Mouse (Mus musculus): Measurements from ENCODE around the gene Yy2. TPM values are rescaled to one million over a fixed set of nuclear protein-coding genes. Genes with fewer than 3 reads are reported as not detected.

The Yy2 gene
- polyA plus RNA-seq (2012; rRNA removed): not detected in 2 replicates

DNA sequence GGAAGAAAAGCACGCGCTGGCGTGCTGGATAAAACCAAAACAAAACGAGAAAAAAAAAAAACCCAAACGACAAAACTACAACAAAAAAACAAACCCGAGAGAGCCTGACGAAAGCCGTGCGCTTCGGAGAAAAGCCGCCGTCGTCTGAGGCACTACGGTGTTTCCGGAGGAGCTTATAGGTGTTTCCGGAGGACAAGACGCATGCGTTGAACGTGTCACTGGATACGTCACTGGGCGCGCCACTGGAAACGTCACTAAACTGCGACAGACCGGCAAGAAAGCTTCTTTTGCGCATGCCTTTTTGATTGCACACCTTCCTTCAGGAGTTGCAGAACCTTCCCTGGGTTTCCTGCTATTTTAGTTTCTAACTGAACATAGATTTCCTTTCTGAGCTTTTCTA is at the start of gene Yy2:
Gene Yy2, minus strand, starts transcription at position 146 of the 400 bp plus-strand sequence.
- TF ChIP-seq POLR2A (IDR thresholded peaks at IDR 0.05; ENCODE audit: borderline replicate concordance, extremely low read depth, low read depth, low read length) (no peak), CTCF (IDR thresholded peaks at IDR 0.05; ENCODE audit: insufficient read depth, low read length) (no peak)
- WGBS: 83% methylated on average over 26 of the region's 26 CpGs
- H3K4me1 ChIP-seq (ENCODE audit: control insufficient read depth, insufficient read depth, low read length): no peaks in the 10 kb centered on the region

DNA sequence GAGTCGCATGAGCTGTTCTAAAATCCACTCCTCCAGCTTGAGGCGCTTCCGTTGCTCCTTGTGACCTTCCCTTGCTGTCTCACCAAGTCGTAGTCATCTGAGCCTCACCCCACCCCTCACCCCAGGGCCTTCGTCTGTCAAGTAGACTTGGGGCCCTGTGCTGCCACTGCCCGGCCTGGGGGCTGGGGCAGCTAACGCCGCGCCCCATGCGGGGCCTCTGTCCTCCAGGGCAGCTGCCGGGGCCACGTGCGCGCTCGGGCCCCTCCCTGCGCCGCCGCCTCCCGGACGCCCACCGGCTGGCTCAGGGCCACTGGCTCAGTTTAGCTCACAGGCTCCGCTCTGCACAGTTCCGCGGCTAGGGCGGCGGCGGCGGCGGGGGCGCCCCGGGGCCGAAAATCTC is 44.1 kb upstream of the Yy2 start:
- Histone ChIP-seq H3K4me1 (ENCODE audit: control insufficient read depth, insufficient read depth, low read length) (no peaks in the 10 kb centered on the region), H3K4me3 (replicated peaks; ENCODE audit: extremely low read depth, low read depth, low read length) (no peak overlapping the region)
- DNase-seq: no peak
- WGBS: 42% methylated on average over 32 of the region's 32 CpGs
- TF ChIP-seq POLR2A (IDR thresholded peaks at IDR 0.05; ENCODE audit: borderline replicate concordance, extremely low read depth, low read depth, low read length) (no peak), CTCF (IDR thresholded peaks at IDR 0.05; ENCODE audit: insufficient read depth, low read length) (no peak)

More for the DNA sequence above, at the start of gene Yy2:
- H3K4me3 ChIP-seq (replicated peaks; ENCODE audit: extremely low read depth, low read depth, low read length): no peak within 1 kb of the TSS
- DNase-seq: no peak

DNA sequence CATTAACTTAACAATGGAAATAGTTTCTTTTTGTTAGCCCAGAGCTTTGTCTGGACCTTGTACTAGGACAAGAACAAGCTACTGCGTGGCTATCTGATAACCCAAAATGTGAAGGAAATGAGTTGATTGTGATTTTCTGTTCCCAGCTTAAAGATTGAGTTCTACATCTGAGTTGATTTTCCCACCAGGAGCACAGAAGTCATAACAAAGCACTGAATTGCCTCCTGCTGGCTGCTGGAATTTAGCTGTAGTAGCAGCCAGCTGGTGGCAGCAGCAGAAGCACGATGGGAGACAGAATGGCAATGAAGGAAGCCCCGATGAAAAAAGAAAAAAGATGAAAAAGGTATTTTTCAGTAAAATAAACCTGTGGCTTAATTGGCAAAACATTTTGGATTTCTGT is 32.7 kb upstream of the Yy2 start:
- 14% methylated on average over 3 of the region's 3 CpGs for WGBS
- TF ChIP-seq CTCF (IDR thresholded peaks at IDR 0.05; ENCODE audit: insufficient read depth, low read length): peak; percentile 33; the same call in 1 of the 2 replicates
- no peak for TF ChIP-seq POLR2A (IDR thresholded peaks at IDR 0.05; ENCODE audit: borderline replicate concordance, extremely low read depth, low read depth, low read length)
- Histone ChIP-seq H3K4me1 (ENCODE audit: control insufficient read depth, insufficient read depth, low read length) (peaks cover 6% of the 10 kb centered on the region), H3K4me3 (replicated peaks; ENCODE audit: extremely low read depth, low read depth, low read length) (no peak overlapping the region)
- DNase-seq: no peak

DNA sequence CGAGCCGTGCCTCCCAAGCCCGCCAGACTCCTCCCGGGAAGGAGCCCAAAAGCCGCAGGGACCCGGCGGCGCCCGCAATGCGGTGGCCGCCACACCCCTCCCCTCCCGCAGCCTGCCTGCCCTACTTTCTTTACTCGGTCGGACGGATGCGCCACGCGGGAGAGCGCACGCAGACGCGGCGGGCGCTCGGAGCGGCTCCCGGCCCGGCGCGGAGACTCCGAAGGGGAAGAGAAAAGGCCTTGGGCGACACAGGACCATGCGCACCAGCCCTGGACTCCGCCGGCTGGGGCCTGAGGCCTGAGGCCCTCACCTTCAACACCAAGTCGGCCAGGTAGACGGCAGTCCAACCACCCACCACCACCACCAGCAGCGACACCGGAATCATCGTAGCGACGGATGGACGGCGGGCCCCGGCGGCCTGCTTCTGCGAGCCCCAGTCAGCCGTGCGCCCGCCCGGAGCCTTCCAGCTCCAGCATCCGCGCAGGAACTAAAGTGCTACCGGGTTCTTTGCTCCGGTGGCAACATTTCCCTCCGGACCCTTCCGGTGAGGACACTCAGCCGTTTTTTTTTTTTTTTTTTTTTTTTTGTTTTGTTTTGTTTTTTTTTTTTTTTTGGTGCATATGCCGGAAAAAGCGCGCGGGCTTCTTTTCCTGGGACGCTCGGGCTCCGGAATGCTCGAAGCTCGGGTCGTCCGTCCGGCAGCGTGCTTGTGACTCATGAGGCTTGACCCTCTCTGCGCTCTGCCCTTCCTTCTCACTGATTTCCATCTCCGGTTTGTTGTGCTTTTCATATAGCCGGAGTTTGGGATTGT is 29.6 kb upstream of the Yy2 start, which contains the start of gene Mbtps2:
Gene Mbtps2, minus strand, starts transcription at position 530 of the 811 bp plus-strand sequence.
- Histone ChIP-seq H3K4me1 (ENCODE audit: control insufficient read depth, insufficient read depth, low read length) (peaks cover 6% of the 10 kb centered on the region), H3K4me3 (replicated peaks; ENCODE audit: extremely low read depth, low read depth, low read length) (peak within 1 kb of the TSS; percentile 90)
- TF ChIP-seq POLR2A (IDR thresholded peaks at IDR 0.05; ENCODE audit: borderline replicate concordance, extremely low read depth, low read depth, low read length) (0 out of 2 replicates have a peak, but pooled peaks have one; percentile 33), CTCF (IDR thresholded peaks at IDR 0.05; ENCODE audit: insufficient read depth, low read length) (no peak)
- 29% methylated on average over 74 of the region's 74 CpGs for WGBS
- peak; percentile 66 for DNase-seq

DNA sequence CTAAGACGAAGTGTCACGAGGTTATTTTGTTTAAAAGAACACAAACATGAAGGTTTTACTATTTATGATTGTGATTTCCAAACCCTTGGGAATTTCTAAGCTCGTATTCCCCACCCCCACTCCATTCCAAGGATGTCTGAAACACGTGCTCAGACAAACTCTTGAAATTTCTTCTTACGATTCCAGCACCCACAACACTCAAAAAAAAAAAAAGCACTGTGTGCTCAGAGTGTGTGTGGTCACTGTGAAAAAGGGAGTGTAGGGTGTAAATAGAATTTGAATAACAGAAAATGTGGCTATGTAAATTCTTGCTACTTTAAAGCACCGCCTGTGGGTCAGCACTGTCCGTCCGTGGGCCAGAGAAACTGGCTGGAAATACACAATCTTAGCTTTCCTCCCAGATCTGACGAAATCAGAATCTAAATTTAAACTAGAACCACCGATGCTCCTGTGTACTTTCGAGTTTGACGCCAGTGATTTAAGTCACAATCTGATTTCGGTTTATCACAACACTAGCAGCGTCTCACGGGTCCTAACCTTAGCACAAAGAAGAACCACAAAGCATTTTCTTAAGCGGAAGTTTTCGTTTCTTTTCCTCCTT is 28.9 kb upstream of the Yy2 start:
- peaks cover 6% of the 10 kb centered on the region for H3K4me1 ChIP-seq (ENCODE audit: control insufficient read depth, insufficient read depth, low read length)
- DNase-seq: no peak
- 23% methylated on average over 17 of the region's 17 CpGs for WGBS
- TF ChIP-seq CTCF (IDR thresholded peaks at IDR 0.05; ENCODE audit: insufficient read depth, low read length) (no peak), POLR2A (IDR thresholded peaks at IDR 0.05; ENCODE audit: borderline replicate concordance, extremely low read depth, low read depth, low read length) (no peak)
- H3K4me3 ChIP-seq (replicated peaks; ENCODE audit: extremely low read depth, low read depth, low read length): peak overlapping the region; percentile 90

DNA sequence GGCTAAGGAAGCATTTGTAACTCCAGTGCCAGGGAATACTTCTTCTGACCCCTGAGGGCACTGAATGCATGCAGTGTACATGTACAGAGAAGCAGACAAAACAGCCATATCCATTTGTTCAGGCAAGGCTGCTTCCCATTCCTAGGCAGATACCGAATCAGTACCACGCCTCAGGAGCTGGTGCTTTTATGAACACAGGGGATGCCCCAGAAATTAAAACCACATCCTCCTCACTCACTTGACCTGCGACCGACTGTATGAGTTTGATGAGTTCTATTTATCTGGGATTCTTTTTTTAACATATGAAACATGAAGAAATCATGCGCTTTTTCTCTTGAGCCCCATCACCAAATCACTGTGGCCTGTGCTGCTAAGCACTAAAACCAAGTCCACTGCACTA is 28.0 kb upstream of the Yy2 start:
- no peak for DNase-seq
- Histone ChIP-seq H3K4me1 (ENCODE audit: control insufficient read depth, insufficient read depth, low read length) (peaks cover 6% of the 10 kb centered on the region), H3K4me3 (replicated peaks; ENCODE audit: extremely low read depth, low read depth, low read length) (no peak overlapping the region)
- TF ChIP-seq CTCF (IDR thresholded peaks at IDR 0.05; ENCODE audit: insufficient read depth, low read length) (no peak), POLR2A (IDR thresholded peaks at IDR 0.05; ENCODE audit: borderline replicate concordance, extremely low read depth, low read depth, low read length) (no peak)
- WGBS: 72% methylated on average over 5 of the region's 5 CpGs

DNA sequence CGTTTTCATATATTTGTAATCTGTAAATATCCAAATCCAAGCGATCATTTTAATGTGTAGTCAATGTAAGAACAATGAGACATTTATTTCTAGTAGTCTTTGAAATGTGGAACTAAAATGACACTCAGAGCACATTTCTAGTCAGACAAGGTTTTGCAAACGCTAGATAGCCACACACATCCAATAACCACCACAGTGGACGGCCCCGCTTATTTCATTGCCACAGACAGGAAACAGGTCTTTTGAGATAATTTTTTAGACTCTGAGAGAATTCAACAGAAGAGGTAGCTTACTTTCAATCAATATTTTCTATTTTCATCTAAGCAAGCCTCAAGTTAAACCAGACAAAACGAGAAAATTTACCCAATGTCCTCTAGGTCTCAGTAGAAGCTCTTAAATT is 27.1 kb upstream of the Yy2 start:
- H3K4me1 ChIP-seq (ENCODE audit: control insufficient read depth, insufficient read depth, low read length): peaks cover 6% of the 10 kb centered on the region
- TF ChIP-seq POLR2A (IDR thresholded peaks at IDR 0.05; ENCODE audit: borderline replicate concordance, extremely low read depth, low read depth, low read length) (no peak), CTCF (IDR thresholded peaks at IDR 0.05; ENCODE audit: insufficient read depth, low read length) (no peak)
- H3K4me3 ChIP-seq (replicated peaks; ENCODE audit: extremely low read depth, low read depth, low read length): no peak overlapping the region
- no peak for DNase-seq
- 69% methylated on average over 6 of the region's 6 CpGs for WGBS

DNA sequence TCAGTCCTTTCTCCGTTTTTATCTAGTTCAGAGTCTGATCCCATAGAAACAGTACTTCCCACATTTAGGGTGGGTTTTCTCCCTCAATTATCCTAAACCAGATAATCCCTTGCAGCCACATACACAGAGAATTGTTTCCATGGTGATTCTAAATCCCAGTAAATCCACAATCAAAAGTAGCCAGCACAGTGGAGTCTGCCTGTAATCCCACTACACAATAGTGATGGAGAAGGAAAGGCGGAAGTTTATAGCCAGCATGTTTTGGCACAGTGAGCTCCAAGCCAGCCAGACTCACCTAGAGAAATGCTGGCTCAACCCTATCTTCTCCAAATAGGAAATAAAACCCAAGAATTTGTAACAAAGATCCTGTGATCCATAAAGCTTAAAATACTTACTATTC is 25.8 kb upstream of the Yy2 start:
- WGBS: 65% methylated on average over 2 of the region's 2 CpGs
- no peak for DNase-seq
- Histone ChIP-seq H3K4me1 (ENCODE audit: control insufficient read depth, insufficient read depth, low read length) (peaks cover 6% of the 10 kb centered on the region), H3K4me3 (replicated peaks; ENCODE audit: extremely low read depth, low read depth, low read length) (no peak overlapping the region)
- TF ChIP-seq CTCF (IDR thresholded peaks at IDR 0.05; ENCODE audit: insufficient read depth, low read length) (no peak), POLR2A (IDR thresholded peaks at IDR 0.05; ENCODE audit: borderline replicate concordance, extremely low read depth, low read depth, low read length) (no peak)

DNA sequence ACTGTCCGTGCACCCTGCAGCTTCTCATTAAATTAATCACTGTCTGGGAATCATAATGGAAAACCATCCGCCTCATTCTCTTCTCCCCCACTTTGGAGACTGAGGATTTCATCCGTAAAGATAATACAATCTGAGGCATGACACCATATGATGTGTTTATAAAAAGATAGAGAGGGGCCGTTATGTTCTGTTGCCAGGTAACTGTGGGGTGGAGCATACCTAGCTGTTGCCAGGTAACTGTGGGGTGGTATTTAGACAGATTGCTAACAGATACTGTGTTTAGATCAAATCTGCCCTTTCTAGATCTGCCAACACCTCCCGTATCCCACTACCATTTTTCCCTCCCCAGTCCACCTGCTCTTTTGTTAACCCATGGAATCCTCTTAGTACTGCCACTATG is 18.2 kb upstream of the Yy2 start:
- TF ChIP-seq CTCF (IDR thresholded peaks at IDR 0.05; ENCODE audit: insufficient read depth, low read length) (no peak), POLR2A (IDR thresholded peaks at IDR 0.05; ENCODE audit: borderline replicate concordance, extremely low read depth, low read depth, low read length) (no peak)

DNA sequence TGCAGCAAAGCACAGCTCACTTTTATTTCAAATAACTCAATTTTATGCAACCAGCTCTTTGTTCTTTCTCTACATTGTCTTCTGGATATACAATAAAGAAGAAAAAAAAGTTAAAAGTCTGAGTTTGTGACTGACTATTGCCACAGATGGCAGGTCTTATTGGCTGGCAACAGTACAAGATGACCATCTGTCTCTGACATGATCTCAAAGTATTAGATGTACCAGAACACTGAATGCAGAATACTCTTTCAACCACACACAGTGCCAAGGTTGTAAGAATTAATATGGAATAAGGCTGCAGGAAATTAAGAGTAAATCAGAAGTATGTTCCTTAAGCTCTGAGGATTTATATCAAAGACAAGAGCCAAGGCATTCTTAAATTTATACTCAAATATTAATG is 17.6 kb upstream of the Yy2 start:
- Histone ChIP-seq H3K4me1 (ENCODE audit: control insufficient read depth, insufficient read depth, low read length) (no peaks in the 10 kb centered on the region), H3K4me3 (replicated peaks; ENCODE audit: extremely low read depth, low read depth, low read length) (no peak overlapping the region)
- no peak for TF ChIP-seq CTCF (IDR thresholded peaks at IDR 0.05; ENCODE audit: insufficient read depth, low read length)
- TF ChIP-seq POLR2A (IDR thresholded peaks at IDR 0.05; ENCODE audit: borderline replicate concordance, extremely low read depth, low read depth, low read length): no peak
- DNase-seq: no peak

More for the DNA sequence above, 18.2 kb upstream of the Yy2 start:
- 69% methylated on average over 5 of the region's 5 CpGs for WGBS
- Histone ChIP-seq H3K4me3 (replicated peaks; ENCODE audit: extremely low read depth, low read depth, low read length) (no peak overlapping the region), H3K4me1 (ENCODE audit: control insufficient read depth, insufficient read depth, low read length) (no peaks in the 10 kb centered on the region)
- DNase-seq: no peak

All from lung, adult 2 months (tissue).